Mouse (Mus musculus): Measurements from ENCODE around the gene Hmces.

DNA sequence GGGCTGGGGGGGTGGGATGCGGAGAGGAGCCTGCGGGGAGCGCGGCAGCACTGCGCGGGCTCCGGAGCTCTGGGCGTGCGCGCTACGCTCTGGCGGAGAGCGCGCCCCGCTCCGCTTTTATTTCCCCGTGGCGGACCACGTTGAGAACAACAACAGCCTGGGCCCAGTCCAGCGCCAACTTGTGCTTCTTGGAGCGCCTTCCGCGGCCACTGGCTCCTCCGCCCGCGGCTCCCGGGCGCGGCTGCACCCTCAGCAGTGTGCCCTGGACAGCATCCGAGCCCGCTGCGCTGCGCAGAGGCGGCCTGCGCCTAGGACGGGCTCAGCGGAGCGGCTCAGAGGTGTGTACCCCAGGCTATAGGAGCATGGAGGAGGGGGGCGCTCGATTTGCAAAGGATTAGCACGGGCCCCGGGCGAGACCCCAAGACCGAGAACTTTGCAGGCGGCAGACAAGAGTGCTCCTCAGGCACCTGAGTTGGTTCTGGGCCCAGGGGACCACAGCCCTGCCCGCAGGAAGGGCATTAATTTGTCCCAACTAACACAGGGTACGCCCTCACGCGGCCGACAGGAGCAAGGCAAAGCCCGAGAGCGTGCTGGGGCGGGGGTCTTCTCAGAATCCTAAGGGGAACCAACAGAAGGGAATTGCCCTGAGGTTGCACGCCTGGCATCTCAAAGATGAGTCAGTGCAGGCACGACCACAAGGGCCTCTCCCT lies 68.0 kb downstream of the Hmces start, which contains the start of gene H1fx:
- no peak for TF ChIP-seq CTCF (IDR thresholded peaks at IDR 0.05; ENCODE audit: extremely low read depth, insufficient read depth, insufficient read length, insufficient replicate concordance)
- TF ChIP-seq POLR2A (IDR thresholded peaks at IDR 0.05; ENCODE audit: low read depth, low read length), result no peak
